Mouse (Mus musculus) liver, embryonic 14 days (tissue): ENCODE results near the gene Pfdn5. TPM values are rescaled to one million over a fixed set of nuclear protein-coding genes. Genes with fewer than 3 reads are reported as not detected.

Experiments
- polyA plus RNA-seq: library from polyadenylated mRNA; depleted of rRNA; stranded (reverse); fragments of >200 nt; gene quantifications from 2 replicates; pipeline ENCODE4 v1.2.3, GENCODE M21; 2012; rRNA removed

Pfdn5 gene
- 84.4 and 85.9 TPM in 2 replicates for polyA plus RNA-seq

GRCm38 (mm10) chr15:102326022-102326576, at the start of gene Pfdn5:
Gene Pfdn5 (plus strand): TSS chr15:102326116.

GRCm38 (mm10) chr15:102279092-102279782, 46.7 kb upstream of the Pfdn5 start, which contains the start of gene Mfsd5:
Gene Mfsd5 (plus strand): TSS chr15:102279454.

GRCm38 (mm10) chr15:102295633-102296367, 30.1 kb upstream of the Pfdn5 start, which contains the start of gene Espl1:
Gene Espl1 (plus strand): TSS chr15:102296266.

GRCm38 (mm10) chr15:102331610-102332015, 5.7 kb downstream of the Pfdn5 start, which contains the start of gene Myg1:
Gene Myg1 (plus strand): TSS chr15:102331709.

DNA sequence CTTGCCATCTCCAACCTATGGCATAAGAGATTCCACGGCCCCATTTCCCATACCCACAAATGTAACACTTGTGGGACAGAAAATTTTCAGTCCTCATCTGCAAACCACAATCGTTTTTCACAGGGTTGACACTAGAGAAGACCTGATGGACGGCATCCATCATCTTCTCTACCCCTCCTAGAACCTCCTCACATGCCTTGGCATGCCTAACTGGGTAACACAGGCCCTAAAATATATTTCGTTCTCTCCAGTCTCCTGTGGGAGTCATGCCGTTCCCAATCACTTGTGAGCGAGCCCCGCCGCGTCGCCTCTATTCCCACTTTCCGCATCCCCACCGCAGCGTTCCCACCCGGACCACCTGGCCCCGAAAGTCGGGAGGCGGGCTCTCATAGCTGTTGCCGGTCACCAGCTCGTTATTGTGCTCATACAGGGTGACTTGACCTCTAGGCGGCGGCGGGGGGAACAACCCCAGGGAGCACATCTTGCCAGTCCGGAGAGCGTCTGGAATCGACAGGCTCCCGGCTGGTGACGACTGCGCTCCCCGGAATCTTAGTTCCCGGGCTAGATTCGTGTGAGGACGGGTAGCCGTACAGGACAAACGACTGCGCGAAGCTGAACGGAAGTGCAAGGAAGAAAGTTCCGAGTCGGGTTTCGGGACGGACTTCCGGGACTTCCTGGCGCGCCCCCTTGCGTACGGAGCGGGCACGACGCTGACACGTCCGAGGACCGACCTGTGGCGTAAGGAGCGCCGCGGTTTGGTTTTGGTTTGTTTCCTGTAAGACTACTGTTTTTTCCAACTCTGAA, 24.4 kb downstream of the Pfdn5 start, which contains the start of gene Aaas:
Gene Aaas (minus strand): TSS at position 634 of the 804 bp plus-strand sequence.

GRCm38 (mm10) chr15:102366733-102367344, 40.9 kb downstream of the Pfdn5 start, which contains the start of gene Sp7:
Gene Sp7 (minus strand): TSS chr15:102367182.

Other genes with a start within 250 kb of the Pfdn5 start
- 4.7 and 5.4 TPM in 2 replicates for gene Tns2, start 225.7 kb upstream of the Pfdn5 start, polyA plus RNA-seq
- 12.4 TPM in 2 replicates for gene Spryd3, start 189.9 kb upstream of the Pfdn5 start, polyA plus RNA-seq
- 0.50 and 0.66 TPM in 2 replicates for gene Igfbp6, start 181.8 kb upstream of the Pfdn5 start, polyA plus RNA-seq
- 30.7 and 35.5 TPM in 2 replicates for gene Soat2, start 175.6 kb upstream of the Pfdn5 start, polyA plus RNA-seq
- 15.1 and 17.1 TPM in 2 replicates for gene Zfp740, start 122.9 kb upstream of the Pfdn5 start, polyA plus RNA-seq
- 15.4 and 20.0 TPM in 2 replicates for gene Csad, start 121.4 kb upstream of the Pfdn5 start, polyA plus RNA-seq
- gene Itgb7, start 94.2 kb upstream of the Pfdn5 start, polyA plus RNA-seq: 2.2 and 2.3 TPM in 2 replicates
- gene Rarg, start 68.6 kb upstream of the Pfdn5 start, polyA plus RNA-seq: 2.0 and 2.1 TPM in 2 replicates
- 0.03 TPM in 2 replicates for gene Gm9918, start 55.6 kb upstream of the Pfdn5 start, polyA plus RNA-seq
- 11.1 and 12.9 TPM in 2 replicates for gene Mfsd5, start 46.7 kb upstream of the Pfdn5 start, polyA plus RNA-seq
- 14.5 and 18.7 TPM in 2 replicates for gene Espl1, start 29.9 kb upstream of the Pfdn5 start, polyA plus RNA-seq
- 27.0 and 31.6 TPM in 2 replicates for gene Myg1, start 5.6 kb downstream of the Pfdn5 start, polyA plus RNA-seq
- 31.9 and 34.2 TPM in 2 replicates for gene Aaas, start 24.7 kb downstream of the Pfdn5 start, polyA plus RNA-seq
- 0.03 and 0.05 TPM in 2 replicates for gene Sp7, start 41.1 kb downstream of the Pfdn5 start, polyA plus RNA-seq
- 10.2 and 11.4 TPM in 2 replicates for gene Sp1, start 80.0 kb downstream of the Pfdn5 start, polyA plus RNA-seq
- gene Amhr2, start 119.3 kb downstream of the Pfdn5 start, polyA plus RNA-seq: 0.08 and 0.09 TPM in 2 replicates
- 72.5 and 88.4 TPM in 2 replicates for gene Prr13, start 132.9 kb downstream of the Pfdn5 start, polyA plus RNA-seq
- gene Pcbp2, start 144.4 kb downstream of the Pfdn5 start, polyA plus RNA-seq: 197 and 256 TPM in 2 replicates
- not detected in 2 replicates for gene Gm10337, start 177.6 kb downstream of the Pfdn5 start, polyA plus RNA-seq
- gene Map3k12, start 190.9 kb downstream of the Pfdn5 start, polyA plus RNA-seq: 0.95 and 1.3 TPM in 2 replicates
- 36.1 and 41.9 TPM in 2 replicates for gene Tarbp2, start 192.1 kb downstream of the Pfdn5 start, polyA plus RNA-seq
- gene Npff, start 198.8 kb downstream of the Pfdn5 start, polyA plus RNA-seq: 1.1 and 1.6 TPM in 2 replicates